Mouse (Mus musculus): ENCODE data around the gene Gusb.
A peak's percentile ranks its signal among the peaks of the same experiment; 100 is the strongest.
"Not testable (repeated sequence)": the region's sequence is repeated elsewhere in the genome, so short reads cannot be mapped to it uniquely, and the experiment has no call there.

Gene Gusb

GRCm38 (mm10) chr5:130002301-130003146, at the start of gene Gusb:
TSS of gene Gusb (minus strand) at chr5:130003049.
- peak; percentile 84 for DNase-seq (ENCODE audit: low spot score)

DNA sequence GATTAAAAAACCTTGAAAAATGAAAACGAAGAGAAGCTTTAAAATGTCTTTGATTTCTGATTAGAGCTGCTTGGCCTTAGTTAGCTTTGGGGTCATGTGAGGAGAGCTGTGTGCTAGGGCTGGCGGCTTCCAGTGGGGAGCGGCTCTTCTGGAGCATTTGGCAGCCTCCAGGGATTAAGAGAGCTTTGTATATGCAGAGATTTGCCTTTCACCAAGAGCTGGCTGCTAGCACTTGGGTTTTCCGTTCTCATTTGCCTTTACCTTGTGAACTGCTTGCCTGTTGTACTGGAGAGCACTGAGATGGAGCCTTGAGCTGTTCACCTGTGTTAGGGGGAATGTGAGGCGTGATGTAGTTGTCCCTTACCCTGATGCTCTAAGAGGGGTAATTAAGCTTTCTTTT, 49.7 kb upstream of the Gusb start:
- DNase-seq (ENCODE audit: low spot score): no peak

GRCm38 (mm10) chr5:130051073-130051860, 48.4 kb upstream of the Gusb start:
- no peak for DNase-seq (ENCODE audit: low spot score)

DNA sequence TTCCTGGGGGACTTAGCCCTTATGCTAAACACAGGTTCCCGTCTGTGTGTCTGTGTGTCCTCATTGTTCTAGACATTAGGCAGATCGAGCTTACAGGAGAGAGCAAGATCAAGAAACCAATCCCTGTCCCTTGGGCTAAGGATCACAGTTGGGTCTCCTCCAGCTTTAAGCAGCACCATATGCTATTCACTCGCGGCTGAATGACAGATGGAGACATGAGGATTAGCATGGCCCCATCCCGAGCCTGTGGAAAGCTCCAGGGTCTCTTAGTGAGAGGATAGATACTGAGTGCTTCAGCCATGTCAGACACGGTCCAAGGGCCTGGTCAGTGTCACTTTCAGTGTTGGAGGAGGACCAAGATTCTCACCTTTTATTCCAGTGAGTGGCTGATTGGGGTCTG, 47.6 kb upstream of the Gusb start:
- DNase-seq (ENCODE audit: low spot score): no peak

GRCm38 (mm10) chr5:130048786-130049520, 46.1 kb upstream of the Gusb start:
- peak; percentile 62 for DNase-seq (ENCODE audit: low spot score)

DNA sequence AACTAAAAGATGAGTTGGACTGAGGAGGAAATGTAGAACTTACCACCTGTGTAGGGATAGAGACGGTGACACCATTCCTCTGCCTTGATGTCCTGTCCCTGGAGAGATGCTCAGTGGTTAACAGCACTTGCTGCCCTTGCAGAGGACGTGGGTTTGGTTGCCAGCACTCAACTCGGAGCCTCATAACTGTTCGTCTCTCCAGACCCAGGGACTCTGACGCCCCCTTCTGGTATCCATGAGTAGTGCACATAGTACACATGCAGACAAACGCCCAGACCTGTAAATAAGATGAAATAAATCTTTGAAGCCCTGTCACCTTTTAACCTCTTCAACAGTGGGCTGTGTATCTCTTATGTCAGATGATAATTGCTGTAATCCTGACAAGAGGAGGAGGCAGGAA, 44.2 kb upstream of the Gusb start:
- no peak for DNase-seq (ENCODE audit: low spot score)

DNA sequence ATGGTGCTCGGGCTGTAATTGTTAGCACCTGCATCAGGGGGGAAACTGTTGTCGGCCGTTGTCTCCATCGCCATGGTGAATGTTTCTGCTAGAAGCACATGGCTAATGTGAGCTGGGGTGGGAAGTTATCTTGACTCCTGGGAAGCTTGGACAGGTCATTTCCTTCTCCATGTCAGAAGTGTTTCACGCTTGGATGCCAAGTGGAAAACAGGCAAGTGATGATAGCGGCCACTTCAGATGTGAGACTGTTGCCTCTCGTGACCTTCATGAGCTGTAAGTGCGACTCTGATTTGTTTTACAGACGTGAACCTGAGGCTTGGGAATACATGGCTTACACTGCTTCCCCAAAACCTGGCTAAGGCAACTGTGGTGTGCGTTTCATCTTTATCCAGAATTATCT, 43.7 kb upstream of the Gusb start:
- no peak for DNase-seq (ENCODE audit: low spot score)

GRCm38 (mm10) chr5:130046100-130046499, 43.3 kb upstream of the Gusb start:
- peak; percentile 37 for DNase-seq (ENCODE audit: low spot score)

DNA sequence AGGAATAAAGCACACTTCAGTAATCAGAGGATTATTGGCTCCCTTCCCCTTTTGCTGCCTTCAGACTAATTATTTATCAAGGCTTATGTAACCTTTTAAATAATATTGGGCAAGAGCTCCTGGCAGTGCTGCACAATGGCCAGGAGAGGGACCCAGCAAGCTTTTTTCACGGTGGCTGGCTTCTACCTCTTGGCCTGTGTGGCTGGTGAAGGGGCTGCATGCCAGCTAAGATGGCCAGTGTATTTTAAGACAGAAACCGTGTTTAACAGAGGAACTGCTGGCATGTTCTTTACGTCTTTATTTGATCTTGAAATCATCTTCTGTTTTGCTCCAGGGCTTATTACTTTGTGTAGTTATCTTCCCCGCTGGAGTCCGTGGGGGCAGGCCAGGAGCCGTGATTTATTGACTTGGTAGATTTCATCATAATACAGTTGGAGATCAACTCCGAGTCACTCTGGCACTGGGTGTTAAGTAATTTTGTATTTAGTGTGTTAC, 41.4 kb upstream of the Gusb start:
- peak; percentile 69 for DNase-seq (ENCODE audit: low spot score)

GRCm38 (mm10) chr5:130043741-130044140, 40.9 kb upstream of the Gusb start:
- no peak for DNase-seq (ENCODE audit: low spot score)

GRCm38 (mm10) chr5:130041262-130041661, 38.4 kb upstream of the Gusb start:
- DNase-seq (ENCODE audit: low spot score): no peak

- DNase-seq (ENCODE audit: low spot score): no peak
Observed at GRCm38 (mm10) chr5:130040797-130041196, 37.9 kb upstream of the Gusb start.

DNA sequence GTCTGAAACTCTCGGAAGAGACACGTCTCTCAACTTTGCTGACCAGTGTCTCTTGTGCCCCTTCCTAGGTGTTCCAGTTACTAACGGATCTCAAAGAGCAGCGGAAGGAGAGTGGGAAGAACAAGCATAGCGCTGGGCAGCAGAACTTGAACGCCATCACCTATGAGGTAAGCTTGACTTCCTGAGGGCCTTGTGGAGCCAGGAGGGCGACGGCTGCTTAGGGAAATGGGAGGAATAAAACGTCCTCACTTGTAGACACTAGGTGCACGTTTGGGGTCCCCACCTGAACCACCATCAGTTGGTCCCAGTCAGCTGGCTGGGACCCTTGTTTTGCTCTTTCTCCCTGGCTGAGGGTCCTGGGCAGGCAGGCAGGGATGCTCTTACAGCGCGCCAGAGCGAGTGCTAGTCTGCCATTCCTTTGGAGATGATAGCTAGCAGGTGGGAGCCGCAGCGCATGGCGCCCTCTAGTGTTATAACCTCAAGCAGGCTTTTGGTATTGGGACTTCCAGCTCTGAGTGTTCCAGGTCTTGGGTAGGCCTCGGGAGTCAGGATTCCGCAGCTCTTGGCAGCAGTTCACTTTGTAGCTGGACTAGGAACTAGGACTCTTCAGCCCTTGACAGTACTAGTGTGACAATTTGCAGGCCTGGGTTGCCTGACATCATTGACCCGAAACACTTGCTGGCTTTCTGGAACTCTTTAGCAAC, 35.1 kb upstream of the Gusb start:
- DNase-seq (ENCODE audit: low spot score): peak; percentile 77

DNA sequence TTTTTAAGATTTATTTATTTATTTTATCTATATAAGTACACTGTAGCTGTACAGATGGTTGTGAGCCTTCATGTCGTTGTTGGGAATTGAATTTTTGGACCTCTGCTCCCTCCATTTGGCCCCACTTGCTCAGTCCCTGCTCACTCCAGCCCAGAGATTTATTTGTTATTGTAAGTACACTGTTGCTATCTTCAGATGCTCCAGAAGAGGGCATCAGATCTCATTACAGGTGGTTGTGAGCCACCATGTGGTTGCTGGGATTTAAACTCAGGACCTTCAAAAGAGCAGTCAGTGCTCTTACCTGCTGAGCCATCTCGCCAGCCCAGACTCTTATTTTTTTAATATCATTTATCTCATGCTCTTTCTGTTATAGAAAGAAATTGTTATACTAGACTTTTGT, 33.5 kb upstream of the Gusb start:
- not testable (repeated sequence) for DNase-seq (ENCODE audit: low spot score)

DNA sequence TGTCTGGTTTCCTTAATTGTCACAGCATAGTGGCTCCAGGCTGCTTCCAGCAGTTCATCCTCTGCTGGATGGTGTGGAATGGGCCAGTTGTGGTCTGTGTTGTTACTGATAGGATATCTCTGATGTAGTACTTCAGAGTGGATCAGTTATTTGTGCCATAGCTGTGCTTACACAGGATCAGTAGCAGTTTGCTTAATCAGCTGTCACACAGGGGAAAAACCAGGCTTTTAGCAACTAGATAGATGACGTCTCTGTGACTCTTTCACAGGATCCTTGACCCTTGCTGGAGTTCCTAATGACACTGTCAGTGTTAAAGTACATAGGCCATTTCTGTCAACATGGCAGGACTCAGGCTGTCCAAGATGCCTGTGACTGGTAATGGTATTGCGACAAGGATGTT, 31.0 kb upstream of the Gusb start:
- no peak for DNase-seq (ENCODE audit: low spot score)

DNA sequence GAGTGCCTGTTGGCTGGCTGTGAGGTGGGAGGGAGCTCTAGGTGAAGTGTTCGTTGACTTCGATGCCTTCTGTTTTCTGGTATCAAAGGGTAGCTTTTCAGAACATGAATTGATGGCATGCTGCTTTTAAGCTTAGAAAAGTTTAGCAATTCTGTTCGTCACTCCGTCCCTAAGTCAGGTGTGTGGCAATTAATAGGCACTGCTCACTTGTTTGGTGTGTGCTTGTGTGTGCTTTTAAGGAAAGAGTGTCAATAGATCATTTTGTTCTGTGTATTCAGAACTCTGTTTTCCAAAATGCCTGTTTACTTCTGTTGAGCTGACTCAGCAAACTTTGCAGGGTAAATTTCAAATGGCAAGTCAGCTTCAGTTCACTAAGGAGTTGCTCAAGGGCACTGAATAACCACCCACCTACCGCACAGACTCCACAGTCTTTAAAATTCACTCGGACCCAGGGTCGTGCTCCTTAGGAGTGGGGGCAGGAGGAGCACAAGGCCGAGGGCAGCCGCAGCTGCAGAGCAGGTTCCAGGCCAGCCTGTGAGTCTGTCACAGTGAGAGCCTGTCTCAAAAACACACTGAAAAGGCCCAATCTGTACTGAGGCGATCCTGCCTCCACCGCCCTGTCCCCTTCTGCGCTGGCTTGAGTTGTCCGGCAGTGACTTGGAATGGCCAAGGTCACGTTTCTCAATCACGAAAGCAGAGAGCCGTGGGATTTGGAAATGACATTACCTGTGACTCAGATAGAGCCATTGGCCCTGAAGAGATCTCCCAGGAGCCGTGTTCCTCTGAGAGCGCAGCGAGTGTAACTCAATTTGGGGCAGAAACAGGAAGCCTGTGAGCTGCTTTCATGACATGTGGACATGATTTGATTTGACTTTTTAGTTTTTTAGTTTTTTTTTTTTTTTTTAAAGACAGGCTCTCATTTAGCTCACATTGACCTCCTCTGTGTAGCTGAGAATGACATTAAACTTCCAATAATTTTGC, 28.9 kb upstream of the Gusb start:
- DNase-seq (ENCODE audit: low spot score): peak; percentile 38

DNA sequence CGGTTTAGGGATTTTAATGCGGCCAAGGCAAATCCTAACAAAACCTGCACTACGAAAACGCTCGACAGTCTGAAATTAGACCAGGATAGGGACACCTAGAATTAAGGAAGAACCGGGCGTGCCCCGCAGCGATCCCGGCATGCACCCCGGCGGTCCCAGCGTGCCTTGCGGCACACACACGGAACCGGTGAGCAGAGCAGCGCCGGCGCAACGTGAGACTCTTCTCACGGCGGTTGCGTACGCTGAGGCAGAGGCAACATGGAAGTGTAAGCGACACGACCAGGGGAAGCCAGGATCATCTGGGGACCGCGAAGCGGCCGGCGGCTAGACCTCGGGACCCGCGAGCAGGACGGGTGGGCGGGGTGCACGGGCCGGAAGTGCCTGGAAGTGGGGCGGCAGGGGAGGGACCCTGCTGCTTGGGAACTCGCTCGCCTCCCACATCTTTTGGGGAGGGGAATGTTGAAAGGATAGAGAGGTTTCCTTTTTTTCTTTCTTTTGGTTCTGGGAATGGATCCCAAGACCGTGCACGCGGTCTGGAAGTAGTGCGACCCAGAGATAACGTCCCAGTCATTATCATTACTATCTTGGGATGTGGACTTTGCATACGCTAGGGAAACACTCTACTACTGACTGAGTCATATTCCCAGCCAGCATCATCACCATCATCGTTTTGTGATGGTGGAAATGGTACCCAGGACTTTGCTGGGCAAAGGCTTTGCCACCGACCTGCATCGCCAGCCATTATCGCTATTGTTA, 26.5 kb upstream of the Gusb start, which contains the start of the genes Asl and Crcp:
Asl (minus strand) TSS at position 106 of the 756 bp plus-strand sequence.
Crcp (plus strand) TSS at position 149 of the 756 bp plus-strand sequence.
- DNase-seq (ENCODE audit: low spot score): peak; percentile 91

DNA sequence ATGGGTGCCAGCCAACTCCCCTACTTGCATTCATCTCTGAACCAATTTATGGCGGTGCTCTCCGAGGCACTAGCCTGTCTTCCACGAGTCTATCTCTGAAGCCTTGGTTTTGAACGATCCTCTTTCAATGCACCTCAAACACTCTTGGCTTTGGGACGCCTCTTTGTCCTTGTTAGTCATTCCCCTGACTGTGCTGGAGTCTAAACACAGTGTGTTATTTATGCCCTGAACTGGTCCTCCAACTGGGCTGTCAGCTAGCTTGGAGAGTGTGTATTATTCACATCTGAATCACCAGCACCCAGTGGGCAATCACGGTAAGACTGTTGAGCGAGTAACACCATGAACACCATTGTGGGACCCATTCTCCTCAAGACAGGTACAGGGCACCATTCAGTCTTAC, 24.8 kb upstream of the Gusb start:
- no peak for DNase-seq (ENCODE audit: low spot score)

GRCm38 (mm10) chr5:130027134-130027533, 24.3 kb upstream of the Gusb start:
- DNase-seq (ENCODE audit: low spot score): no peak
